Mouse (Mus musculus) limb, embryonic 12.5 days (tissue): ENCODE measurements around the gene Rgs16. TPM values are rescaled to one million over a fixed set of nuclear protein-coding genes. Genes with fewer than 3 reads are reported as not detected.

Source experiments
- ATAC-seq: fragments of 200-750 bp; cut with Nextera tagmentation; 2 replicates; pipeline ENCODE4 v1.8.0; 2017; ENCODE audit warnings: low read depth, moderate TSS enrichment; ENCODE audit not compliant: insufficient number of reproducible peaks, insufficient read depth, low FRiP score, low TSS enrichment
- H3K27ac ChIP-seq: fragments of 300-500 bp; sonication (generic); 2 replicates; pipeline ENCODE4 v1.5.1; 2016; ENCODE audit warnings: mild to moderate bottlenecking, moderate library complexity
- H3K27me3 ChIP-seq: fragments of 300-500 bp; sonication (generic); 2 replicates; pipeline ENCODE4 v1.6.1; 2016; ENCODE audit warnings: mild to moderate bottlenecking, moderate library complexity
- H3K36me3 ChIP-seq: fragments of 300-500 bp; sonication (generic); 2 replicates; pipeline ENCODE4 v1.6.1; 2016; ENCODE audit warnings: mild to moderate bottlenecking, moderate library complexity
- H3K4me1 ChIP-seq: fragments of 300-500 bp; sonication (generic); replicated peaks from 2 replicates; pipeline ENCODE4 v1.6.1; 2016
- H3K4me2 ChIP-seq: fragments of 300-500 bp; sonication (generic); 2 replicates; pipeline ENCODE4 v1.6.1; 2016; ENCODE audit warnings: mild to moderate bottlenecking, moderate library complexity
- H3K4me3 ChIP-seq: fragments of 300-500 bp; sonication (generic); replicated peaks from 2 replicates; pipeline ENCODE4 v1.5.1; 2016; ENCODE audit warnings: mild to moderate bottlenecking
- H3K9ac ChIP-seq: fragments of 300-500 bp; sonication (generic); replicated peaks from 2 replicates; pipeline ENCODE4 v1.6.1; 2016; ENCODE audit warnings: mild to moderate bottlenecking, moderate library complexity
- H3K9me3 ChIP-seq: fragments of 300-500 bp; sonication (generic); 2 replicates; pipeline ENCODE4 v1.6.1; 2016; ENCODE audit warnings: mild to moderate bottlenecking, moderate library complexity
- WGBS: fragments of 180-500 bp; shearing (Covaris S2); methylation state at CpG from one replicate; pipeline ENCODE4 v1.1.7; 2016; 5-methylcytosine and 5-hydroxymethylcytosine counted together
- polyA plus RNA-seq: library from polyadenylated mRNA; unstranded; fragments of >200 nt; fragmentation: Nextera tagmentation; extraction: Ambion mirVana; gene quantifications from 2 replicates; pipeline ENCODE4 v1.2.1, GENCODE M21; 2016

The Rgs16 gene
- polyA plus RNA-seq, 1 experiment from 2014 or later: 18.7 TPM

DNA sequence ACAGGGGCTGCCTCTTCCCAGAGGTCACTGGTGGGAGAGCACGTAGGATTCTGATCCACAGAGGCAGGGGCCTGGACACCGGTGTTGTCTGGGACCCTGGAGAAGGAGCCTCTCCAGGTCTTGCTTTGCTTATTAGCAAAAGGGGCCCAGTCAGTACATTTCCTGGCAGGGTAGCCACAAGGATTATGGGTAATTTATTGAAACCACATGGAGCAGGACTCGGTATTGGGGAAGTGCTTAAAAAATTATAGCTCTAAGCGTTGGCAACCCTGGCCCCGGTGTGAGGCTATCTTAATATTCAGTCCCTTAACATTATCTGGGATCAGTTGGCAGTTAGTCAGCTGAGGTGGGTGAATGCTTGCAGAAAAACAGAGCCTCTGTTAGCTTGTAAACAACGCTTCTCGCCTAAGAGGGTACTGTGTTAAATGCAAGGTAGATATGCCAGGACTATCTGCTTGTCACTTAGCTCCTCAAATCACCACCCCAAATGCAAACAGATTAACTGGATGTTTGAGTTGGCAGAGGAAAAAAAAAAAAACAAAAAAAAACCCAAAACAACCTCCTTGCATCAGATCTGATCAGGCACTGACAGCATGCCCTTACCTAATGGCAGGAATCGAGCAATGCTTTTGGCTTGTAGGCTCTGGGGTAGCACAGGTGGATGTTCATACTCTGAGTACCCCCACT lies 37.8 kb upstream of the Rgs16 start:
- H3K36me3 ChIP-seq: no peaks in the 10 kb centered on the region
- 36% methylated on average over 8 of the region's 8 CpGs for WGBS
- H3K4me2 ChIP-seq: no peak overlapping the region
- peak; percentile 49 for ATAC-seq
- H3K27ac ChIP-seq: peak overlapping the region; percentile 51
- no peak overlapping the region for H3K9ac ChIP-seq
- no peaks in the 10 kb centered on the region for H3K9me3 ChIP-seq
- peaks cover 74% of the 10 kb centered on the region for H3K4me1 ChIP-seq
- H3K27me3 ChIP-seq: no peaks in the 10 kb centered on the region
- H3K4me3 ChIP-seq: no peak overlapping the region

DNA sequence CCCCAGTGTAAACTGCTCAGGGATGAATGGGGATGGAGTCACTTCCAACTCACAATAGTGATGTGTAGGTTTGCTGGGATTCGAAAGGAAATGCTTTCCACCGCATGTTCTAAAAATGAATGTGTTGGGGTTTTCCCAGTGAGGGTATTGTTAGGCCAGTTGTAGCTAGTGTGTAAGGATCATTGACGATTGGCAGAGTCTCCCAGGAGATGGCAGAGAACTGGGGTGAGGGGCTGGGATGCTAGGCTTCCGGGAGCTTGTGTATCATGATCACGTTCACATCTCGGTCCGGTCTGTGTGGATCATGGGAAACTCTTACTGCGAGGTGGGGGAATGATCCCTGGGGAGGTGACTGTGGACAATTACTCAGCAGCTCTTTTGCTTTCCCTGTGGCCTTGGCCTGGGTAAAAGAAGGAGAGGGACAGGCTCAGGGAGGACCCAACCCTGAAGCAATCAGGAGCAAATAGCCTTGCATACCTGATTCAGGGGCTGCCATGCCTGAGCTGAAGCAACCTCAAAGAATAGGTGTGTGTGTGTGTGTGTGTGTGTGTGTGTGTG lies 37.2 kb upstream of the Rgs16 start:
- no peak for ATAC-seq
- H3K9me3 ChIP-seq: no peaks in the 10 kb centered on the region
- H3K4me3 ChIP-seq: no peak overlapping the region
- no peaks in the 10 kb centered on the region for H3K27me3 ChIP-seq
- peak overlapping the region; percentile 20; the same call in 1 of the 2 replicates for H3K4me2 ChIP-seq
- peak overlapping the region; percentile 59 for H3K27ac ChIP-seq
- H3K9ac ChIP-seq: no peak overlapping the region
- no peaks in the 10 kb centered on the region for H3K36me3 ChIP-seq
- WGBS: 68% methylated on average over 8 of the region's 8 CpGs
- peaks cover 67% of the 10 kb centered on the region for H3K4me1 ChIP-seq

DNA sequence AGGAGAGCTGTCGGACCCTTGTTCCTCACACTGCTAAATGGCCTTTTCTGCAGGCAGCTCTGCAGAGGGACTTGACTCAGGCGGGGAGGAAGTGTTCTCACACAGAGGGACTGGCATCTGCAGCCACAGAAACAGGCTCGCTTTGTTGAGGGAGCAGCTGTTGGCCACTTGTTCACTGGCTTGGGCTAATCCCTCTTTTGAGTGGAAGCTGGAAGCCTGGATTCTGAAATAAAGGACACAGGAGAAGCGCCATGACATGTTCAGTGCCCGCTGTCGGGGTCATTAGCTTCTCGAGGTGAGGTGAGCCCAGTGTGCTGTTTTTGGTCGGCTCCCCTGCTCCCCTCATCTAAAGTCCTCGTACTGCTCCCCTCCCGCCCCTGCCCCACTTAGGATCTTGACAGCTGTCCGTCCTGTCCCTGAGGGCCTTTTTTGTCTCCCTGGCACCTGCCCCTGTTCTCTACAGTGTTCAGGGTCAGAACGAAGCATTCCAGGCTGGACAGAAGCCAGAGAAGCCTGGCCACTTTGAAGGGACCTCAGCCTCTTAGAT lies 36.6 kb upstream of the Rgs16 start:
- Histone ChIP-seq H3K36me3 (no peaks in the 10 kb centered on the region), H3K4me1 (peaks cover 63% of the 10 kb centered on the region), H3K27ac (peak overlapping the region; percentile 59), H3K4me3 (no peak overlapping the region), H3K9me3 (no peaks in the 10 kb centered on the region), H3K4me2 (peak overlapping the region; percentile 20), H3K9ac (no peak overlapping the region), H3K27me3 (no peaks in the 10 kb centered on the region)
- peak; percentile 53; the same call in 1 of the 2 replicates for ATAC-seq
- WGBS: 11% methylated on average over 12 of the region's 12 CpGs

DNA sequence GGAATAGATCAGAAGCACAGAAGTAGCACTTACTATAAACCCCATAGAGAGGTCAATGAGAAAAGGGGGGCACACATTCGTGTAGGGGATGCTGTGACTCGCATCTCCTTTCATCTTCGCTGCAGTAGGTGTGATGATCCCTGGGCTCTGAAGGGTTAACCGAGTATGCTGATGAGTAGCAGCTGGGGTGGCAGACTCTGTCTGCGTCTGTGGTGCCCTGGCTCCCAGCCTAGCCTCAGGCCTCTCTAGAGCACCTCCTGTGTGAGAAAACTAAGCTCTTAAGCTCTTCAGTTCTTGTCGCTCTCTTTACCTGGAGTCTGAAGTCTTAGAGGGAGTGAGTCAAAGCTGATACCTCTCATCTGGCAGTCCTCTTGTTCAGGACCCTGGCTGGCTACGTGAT lies 36.0 kb upstream of the Rgs16 start:
- Histone ChIP-seq H3K27me3 (no peaks in the 10 kb centered on the region), H3K4me3 (no peak overlapping the region), H3K4me2 (peak overlapping the region; percentile 20; the same call in 1 of the 2 replicates), H3K9ac (no peak overlapping the region), H3K36me3 (no peaks in the 10 kb centered on the region), H3K4me1 (peaks cover 57% of the 10 kb centered on the region), H3K9me3 (no peaks in the 10 kb centered on the region), H3K27ac (0 out of 2 replicates have a peak overlapping the region, but pooled peaks have one; percentile 59)
- 9% methylated on average over 7 of the region's 7 CpGs for WGBS
- no peak for ATAC-seq

DNA sequence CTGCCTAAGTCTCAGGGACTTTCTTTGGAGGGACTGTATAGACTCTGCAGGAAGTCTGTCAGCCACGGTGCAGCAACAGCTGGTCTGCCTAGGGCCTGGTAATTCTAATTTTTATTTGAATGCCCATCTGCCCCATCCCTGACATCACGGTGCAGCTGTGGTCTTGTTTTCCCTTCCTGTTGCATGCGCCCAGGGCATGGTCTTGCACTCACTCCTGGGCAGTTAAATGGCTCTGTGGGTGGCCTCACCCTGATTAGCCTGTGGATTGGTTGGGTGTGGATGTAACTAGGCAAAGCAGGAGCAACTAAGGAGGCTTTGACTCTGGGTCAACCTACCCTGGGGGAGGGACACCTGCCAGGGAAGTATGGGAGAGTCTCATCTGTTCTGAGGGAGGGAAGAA lies 35.2 kb upstream of the Rgs16 start:
- Histone ChIP-seq H3K36me3 (no peaks in the 10 kb centered on the region), H3K9ac (no peak overlapping the region), H3K27ac (0 out of 2 replicates have a peak overlapping the region, but pooled peaks have one; percentile 23), H3K4me2 (no peak overlapping the region), H3K4me3 (no peak overlapping the region), H3K27me3 (no peaks in the 10 kb centered on the region), H3K9me3 (no peaks in the 10 kb centered on the region), H3K4me1 (peaks cover 48% of the 10 kb centered on the region)
- 19% methylated on average over 3 of the region's 3 CpGs for WGBS
- ATAC-seq: no peak

DNA sequence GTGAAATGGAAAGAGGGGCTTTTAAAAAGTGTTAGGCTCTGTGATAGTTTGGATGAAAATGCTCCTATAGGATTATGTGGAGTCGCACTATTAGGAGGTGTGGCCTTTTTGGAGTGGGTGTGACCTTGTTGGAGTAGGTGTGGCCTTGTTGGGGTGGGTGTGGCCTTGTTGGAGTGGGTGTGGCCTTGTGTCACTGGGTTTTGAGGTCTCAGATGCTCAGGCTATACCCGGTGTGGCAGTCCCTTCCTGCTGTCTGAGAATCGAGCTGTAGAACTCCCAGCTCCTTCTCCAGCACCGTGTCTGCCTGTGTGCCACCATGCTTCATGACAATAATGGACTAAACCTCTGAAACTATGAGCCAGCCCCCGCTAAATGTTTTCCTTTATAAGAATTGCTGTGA lies 31.5 kb upstream of the Rgs16 start:
- Histone ChIP-seq H3K4me3 (no peak overlapping the region), H3K9me3 (no peaks in the 10 kb centered on the region), H3K4me1 (peaks cover 19% of the 10 kb centered on the region), H3K4me2 (no peak overlapping the region), H3K27me3 (no peaks in the 10 kb centered on the region), H3K27ac (no peak overlapping the region), H3K36me3 (no peaks in the 10 kb centered on the region), H3K9ac (no peak overlapping the region)
- ATAC-seq: no peak
- 84% methylated on average over 5 of the region's 5 CpGs for WGBS

DNA sequence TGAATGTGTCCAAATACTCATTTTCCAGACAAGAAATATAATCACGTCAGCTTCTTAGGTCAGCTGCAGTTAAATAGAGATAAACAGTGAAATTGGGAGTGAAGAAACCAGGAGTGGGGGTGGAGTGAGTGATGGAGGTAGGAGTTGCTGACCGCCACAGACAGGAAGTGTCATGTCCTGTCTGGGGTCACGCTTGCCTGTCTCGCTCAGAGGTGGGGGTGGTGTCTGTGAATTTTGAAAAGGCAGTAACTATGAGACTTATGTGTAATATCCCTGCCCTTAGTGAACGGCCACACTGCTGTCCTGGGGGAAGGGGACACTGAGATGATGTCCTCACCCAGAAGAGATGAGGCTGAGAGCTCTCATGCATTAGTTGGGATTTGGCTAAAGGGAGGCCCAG lies 30.7 kb upstream of the Rgs16 start:
- no peak for ATAC-seq
- 59% methylated on average over 5 of the region's 5 CpGs for WGBS
- H3K27ac ChIP-seq: no peak overlapping the region
- no peaks in the 10 kb centered on the region for H3K27me3 ChIP-seq
- H3K4me2 ChIP-seq: no peak overlapping the region
- no peaks in the 10 kb centered on the region for H3K36me3 ChIP-seq
- peaks cover 11% of the 10 kb centered on the region for H3K4me1 ChIP-seq
- no peak overlapping the region for H3K9ac ChIP-seq
- H3K9me3 ChIP-seq: no peaks in the 10 kb centered on the region
- H3K4me3 ChIP-seq: no peak overlapping the region

DNA sequence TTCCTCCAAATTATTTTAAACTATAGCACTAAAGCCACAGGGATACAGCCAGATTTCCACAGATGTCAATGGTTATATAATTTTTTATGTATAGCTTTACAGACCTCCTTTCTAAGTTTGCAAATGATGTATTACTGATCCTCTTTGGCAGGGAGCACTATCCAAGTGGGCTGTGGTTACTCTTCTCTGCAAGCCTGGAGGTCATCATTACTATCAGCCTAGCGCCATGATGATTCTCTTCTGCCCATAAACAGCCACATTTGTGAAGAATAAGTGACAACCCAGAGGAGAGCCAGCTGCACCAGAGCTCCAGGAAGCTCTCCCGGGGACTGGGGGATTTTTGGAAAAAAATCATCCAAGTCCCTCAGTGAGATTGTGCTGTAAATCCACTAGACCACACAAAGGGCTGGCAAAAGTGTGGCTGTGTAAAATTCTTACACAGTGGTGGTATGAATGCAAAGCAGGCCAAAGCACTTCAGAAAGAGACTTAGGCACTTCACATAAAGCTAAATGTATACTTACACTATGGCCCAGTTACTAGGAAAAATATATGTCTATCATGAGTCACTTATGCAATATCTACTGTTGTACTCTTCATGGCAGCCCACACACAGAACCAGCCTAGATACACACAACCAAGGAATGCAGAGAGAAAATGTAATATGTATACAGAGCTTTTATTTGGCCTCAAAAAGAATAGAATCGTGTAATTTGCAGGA lies 28.4 kb upstream of the Rgs16 start:
- no peak overlapping the region for H3K27ac ChIP-seq
- WGBS: 74% methylated on average over 3 of the region's 3 CpGs
- no peak for ATAC-seq

DNA sequence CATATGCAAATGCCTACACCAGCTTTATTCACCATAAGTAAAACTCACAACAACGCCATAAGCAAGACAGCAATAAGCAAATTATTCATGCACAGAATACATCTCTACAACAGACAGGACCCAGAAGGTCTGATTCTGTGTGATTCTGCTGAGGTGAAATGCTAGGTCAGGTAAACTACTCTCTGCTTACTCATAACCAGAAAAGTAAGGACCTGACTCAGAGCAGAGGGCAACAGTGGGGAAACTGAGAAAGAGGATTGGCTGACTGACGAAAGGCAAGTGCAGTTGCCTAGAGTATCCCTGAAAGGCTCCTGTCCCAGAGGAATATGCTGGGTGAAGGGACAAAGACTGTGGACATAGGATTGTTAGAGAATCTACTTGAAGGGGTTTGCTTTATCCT lies 27.5 kb upstream of the Rgs16 start:
- Histone ChIP-seq H3K27ac (no peak overlapping the region), H3K4me1 (no peaks in the 10 kb centered on the region), H3K9ac (no peak overlapping the region), H3K9me3 (no peaks in the 10 kb centered on the region), H3K4me2 (no peak overlapping the region), H3K4me3 (no peak overlapping the region), H3K27me3 (no peaks in the 10 kb centered on the region), H3K36me3 (no peaks in the 10 kb centered on the region)
- ATAC-seq: no peak
- 93% methylated on average over 2 of the region's 2 CpGs for WGBS

More for the DNA sequence above, 28.4 kb upstream of the Rgs16 start:
- Histone ChIP-seq H3K4me3 (no peak overlapping the region), H3K27me3 (no peaks in the 10 kb centered on the region), H3K36me3 (no peaks in the 10 kb centered on the region), H3K4me1 (no peaks in the 10 kb centered on the region), H3K9ac (no peak overlapping the region), H3K4me2 (no peak overlapping the region), H3K9me3 (no peaks in the 10 kb centered on the region)

DNA sequence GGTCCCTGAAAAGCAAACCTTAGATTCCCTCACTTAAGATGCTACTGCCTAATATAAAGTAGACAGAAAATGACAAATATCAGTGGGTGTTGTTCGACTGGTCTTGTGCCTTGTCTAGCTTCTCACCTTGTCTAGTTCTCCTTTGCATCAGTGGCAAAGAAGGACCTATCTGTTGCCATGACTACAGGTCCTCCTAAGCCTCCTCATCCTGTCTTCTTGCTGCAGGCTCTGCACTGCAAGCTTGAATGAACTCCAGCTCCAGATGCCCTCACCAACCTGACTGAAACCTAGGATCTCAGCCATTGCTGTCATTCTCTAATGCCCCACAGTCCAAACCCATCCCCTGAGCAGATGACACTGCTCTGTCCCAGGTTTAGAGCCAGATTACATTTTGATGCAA lies 22.2 kb upstream of the Rgs16 start:
- Histone ChIP-seq H3K9me3 (no peaks in the 10 kb centered on the region), H3K27ac (no peak overlapping the region), H3K4me1 (no peaks in the 10 kb centered on the region), H3K27me3 (no peaks in the 10 kb centered on the region), H3K4me3 (no peak overlapping the region), H3K4me2 (no peak overlapping the region), H3K36me3 (no peaks in the 10 kb centered on the region), H3K9ac (no peak overlapping the region)
- ATAC-seq: no peak
- WGBS: 84% methylated on average over 1 of the region's 1 CpGs

DNA sequence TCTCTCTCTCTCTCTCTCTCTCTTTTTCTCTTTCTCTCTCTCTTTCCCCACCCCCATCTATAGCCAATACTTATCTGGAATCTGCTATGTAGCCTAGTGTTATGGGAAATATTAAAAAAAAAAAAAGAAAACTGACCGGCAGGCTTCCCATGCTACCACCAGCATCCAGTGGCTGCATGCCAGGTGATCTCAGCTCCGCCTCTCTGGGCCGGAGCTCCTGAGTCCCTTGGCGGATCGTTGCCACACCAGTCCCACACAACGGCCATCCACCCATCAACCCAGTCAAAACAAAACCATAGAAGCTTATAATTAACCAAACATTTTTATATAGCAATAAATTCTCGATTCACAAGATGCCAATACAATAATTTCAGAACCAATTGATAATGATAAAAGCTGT lies 19.2 kb upstream of the Rgs16 start:
- ATAC-seq: no peak
- no peaks in the 10 kb centered on the region for H3K27me3 ChIP-seq
- no peak overlapping the region for H3K4me3 ChIP-seq
- H3K9me3 ChIP-seq: no peaks in the 10 kb centered on the region
- 82% methylated on average over 7 of the region's 7 CpGs for WGBS
- no peaks in the 10 kb centered on the region for H3K36me3 ChIP-seq
- H3K4me2 ChIP-seq: no peak overlapping the region
- no peak overlapping the region for H3K27ac ChIP-seq
- H3K4me1 ChIP-seq: no peaks in the 10 kb centered on the region
- no peak overlapping the region for H3K9ac ChIP-seq
